Mouse (Mus musculus) heart, postnatal 4 days (tissue): ENCODE results near the gene Hspb11. TPM values are rescaled to one million over a fixed set of nuclear protein-coding genes. Genes with fewer than 3 reads are reported as not detected.

ENCODE experiments used
- DNase-seq: peaks from one replicate; pipeline ENCODE4 v3.0.0; 2021
- total RNA-seq, 2 experiments: library from RNA; stranded (reverse); gene quantifications; 2 replicates each; pipeline ENCODE4 v1.2.3; 2021

Hspb11 gene
- total RNA-seq, 2 experiments from 2014 or later, result 16.1 to 18.4 TPM

GRCm38 (mm10) chr4:107250494-107250893, 2.9 kb upstream of the Hspb11 start:
- DNase-seq, result peak; percentile 43

- no peak for DNase-seq
Measured at GRCm38 (mm10) chr4:107252522-107252921, 871 bp upstream of the Hspb11 start.

- DNase-seq, result no peak
Measured at GRCm38 (mm10) chr4:107254414-107254813, 1.0 kb downstream of the Hspb11 start.

- DNase-seq, result no peak
Measured at GRCm38 (mm10) chr4:107260001-107260400, 6.6 kb downstream of the Hspb11 start.

DNA sequence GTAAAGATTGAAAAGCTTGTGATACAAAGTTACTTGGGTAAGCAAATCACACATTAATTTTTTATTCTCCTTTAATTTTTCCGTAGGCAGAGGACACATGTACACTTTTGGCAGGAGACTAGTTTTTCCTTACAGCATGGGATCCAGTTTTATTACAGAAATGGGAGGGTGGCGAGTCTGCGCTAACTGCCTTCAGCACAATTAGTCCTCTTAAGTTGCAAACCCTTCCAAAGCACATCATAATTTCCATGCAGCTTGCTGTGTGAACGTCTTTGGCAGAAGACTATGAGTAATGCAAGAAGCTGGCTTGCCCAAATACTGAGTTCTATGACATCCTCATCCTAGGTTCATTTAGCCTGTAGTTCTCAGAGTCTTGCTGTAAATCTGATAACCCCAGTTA, 20.3 kb downstream of the Hspb11 start:
- no peak for DNase-seq

- DNase-seq, result no peak
Measured at GRCm38 (mm10) chr4:107274511-107274910, 21.1 kb downstream of the Hspb11 start.

- no peak for DNase-seq
Measured at GRCm38 (mm10) chr4:107278188-107278707, 24.9 kb downstream of the Hspb11 start.

- no peak for DNase-seq
Measured at GRCm38 (mm10) chr4:107280843-107281475, 27.6 kb downstream of the Hspb11 start.

DNA sequence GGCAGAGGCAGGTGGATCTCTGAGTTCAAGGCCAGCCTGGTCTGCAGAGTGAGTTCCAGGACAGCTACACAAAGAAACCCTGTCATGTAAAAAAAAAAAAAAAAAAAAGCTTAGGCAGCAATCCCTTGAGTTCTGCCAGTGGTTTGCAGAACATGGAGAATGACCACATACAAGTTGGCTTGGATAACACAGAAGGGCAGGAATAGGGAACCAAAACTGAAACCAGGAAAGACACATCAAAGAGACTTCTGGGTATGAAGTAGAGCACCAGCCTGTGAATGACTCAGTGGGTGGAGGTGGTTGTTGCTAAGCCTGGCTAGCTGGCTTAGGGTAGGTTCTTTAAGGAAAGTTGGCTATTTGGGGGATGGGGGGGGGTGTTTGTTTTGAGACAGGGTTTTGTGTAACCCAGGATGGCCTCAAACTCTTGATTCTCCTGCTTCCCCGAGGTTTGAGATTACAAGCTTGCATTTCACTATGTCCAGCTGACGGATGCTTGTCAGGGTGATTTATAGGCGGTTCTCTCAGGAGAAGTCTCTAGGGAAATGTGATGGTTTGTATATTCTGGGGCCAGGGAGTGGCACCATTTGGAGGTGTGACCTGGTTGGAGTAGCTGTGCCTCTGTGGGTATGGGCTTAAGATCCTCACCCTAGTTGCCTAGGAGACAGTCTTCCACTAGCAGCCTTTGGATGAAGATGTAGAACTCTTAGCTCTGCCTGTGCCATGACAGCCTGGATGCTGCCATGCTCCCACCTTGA, 32.2 kb downstream of the Hspb11 start:
- no peak for DNase-seq

- no peak for DNase-seq
Measured at GRCm38 (mm10) chr4:107286386-107286785, 33.0 kb downstream of the Hspb11 start.

- DNase-seq, result no peak
Measured at GRCm38 (mm10) chr4:107287517-107287916, 34.1 kb downstream of the Hspb11 start.

DNA sequence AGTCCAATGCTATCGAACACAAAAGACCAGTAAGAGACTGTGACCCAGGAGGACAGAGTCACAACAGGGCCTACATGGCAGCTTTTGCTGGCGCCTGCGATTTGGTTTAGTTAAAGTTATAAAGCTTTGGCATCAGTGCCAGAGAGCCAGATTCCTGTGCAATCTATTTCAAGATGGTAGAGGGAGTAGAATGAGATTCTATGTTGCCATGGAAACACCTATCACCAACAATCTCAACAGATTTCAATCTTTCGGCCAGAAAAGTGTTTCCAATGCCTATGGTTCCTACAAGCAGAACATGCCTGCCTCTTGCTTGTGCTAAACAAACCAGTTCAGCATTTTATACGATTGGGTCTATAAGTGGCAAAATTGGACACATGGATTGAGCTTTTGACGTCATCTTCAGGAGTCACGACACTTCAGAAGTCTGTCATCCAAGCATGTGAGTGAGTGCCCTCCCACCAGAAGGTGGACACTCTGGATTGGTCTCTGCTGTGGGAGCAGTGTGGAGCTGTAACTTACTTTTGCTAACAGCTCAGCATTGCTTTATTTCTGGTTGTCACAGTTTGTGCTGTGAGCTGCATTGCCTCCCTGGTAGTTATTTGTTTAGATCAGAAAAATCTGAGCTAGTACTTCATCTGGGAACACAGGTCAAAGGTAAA, 38.3 kb downstream of the Hspb11 start:
- no peak for DNase-seq

DNA sequence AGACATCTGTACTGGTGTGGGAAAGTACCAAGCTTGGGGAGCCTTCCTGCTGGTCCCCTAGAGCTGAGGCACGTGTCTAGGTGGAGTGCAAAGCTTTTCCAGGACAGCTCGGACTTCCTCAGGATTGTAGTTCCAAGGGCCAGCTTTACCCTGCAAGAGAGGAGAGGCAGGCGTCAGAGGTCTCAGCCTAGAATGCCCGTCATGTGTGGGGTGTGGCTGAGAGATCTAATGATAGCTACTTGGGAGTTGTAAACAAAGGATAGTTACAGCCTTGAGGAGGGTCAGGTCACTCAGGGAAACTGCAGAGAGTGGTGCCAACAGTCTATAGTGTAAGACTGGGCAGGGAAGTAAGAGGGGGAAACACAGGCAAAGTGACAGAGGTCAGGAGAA, 38.9 kb downstream of the Hspb11 start:
- DNase-seq, result no peak

DNA sequence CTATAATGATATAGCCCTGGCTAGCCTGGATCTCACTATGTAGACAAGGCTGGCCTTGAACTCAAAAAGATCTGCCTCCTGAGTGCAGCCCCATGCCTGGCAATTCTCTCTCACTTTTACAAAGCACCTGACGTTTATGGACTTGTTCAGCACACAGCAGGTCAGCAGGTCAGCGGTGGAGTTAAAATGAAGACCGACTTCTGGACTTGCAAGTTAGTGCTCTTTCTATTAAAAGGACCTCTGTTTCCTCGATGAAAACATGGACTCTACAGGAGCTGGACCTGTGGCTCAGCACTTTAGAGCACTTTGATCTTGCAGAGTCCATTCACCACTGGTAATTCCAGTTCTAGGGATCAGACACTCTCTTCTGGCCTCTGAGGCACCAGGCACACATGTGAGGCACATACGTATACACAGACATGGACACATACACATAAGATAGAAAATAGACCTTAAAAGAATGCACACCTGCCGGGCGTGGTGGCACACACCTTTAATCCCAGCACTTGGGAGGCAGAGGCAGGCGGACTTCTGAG, 44.7 kb downstream of the Hspb11 start:
- DNase-seq, result no peak

- no peak for DNase-seq
Measured at GRCm38 (mm10) chr4:107299779-107300340, 46.5 kb downstream of the Hspb11 start.

DNA sequence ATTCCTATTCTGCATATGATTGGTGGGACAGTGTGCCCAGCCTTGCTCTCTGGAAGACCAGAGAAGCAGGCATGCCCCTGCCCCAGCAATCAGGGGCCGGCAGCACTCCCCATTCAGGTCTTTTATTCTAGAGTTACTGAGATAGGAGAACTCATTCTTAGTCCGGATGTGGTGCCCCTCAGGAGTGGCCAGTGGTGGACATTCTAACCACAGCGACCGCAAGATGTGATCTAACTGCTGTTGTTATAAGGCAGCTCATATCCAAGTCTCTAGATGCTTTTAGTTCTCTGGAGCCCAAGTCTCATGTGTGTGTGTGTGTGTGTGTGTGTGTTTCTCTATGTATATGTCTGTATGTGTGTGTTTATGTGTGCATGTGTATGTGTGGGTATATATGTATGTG, 47.0 kb downstream of the Hspb11 start:
- no peak for DNase-seq

- no peak for DNase-seq
Measured at GRCm38 (mm10) chr4:107300902-107301555, 47.6 kb downstream of the Hspb11 start.

DNA sequence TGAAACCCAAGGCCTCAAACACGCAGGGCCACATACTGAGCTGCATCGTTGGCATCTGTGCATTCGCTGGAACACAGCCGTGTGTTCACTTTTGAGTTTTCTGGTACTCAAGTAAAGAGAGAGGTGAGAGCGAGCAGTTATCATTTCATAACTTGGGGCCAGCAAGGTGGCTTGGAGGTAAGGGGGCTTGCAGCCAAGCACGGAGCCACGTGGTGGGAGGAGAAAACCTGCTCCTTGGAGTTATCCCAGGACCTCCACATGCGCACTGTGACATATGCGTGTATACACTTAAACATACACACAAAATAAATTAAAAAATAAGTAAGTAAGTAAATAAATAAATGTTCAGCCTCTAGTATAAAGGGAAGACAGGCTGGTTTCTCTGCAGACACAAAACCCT, 48.8 kb downstream of the Hspb11 start:
- no peak for DNase-seq

DNA sequence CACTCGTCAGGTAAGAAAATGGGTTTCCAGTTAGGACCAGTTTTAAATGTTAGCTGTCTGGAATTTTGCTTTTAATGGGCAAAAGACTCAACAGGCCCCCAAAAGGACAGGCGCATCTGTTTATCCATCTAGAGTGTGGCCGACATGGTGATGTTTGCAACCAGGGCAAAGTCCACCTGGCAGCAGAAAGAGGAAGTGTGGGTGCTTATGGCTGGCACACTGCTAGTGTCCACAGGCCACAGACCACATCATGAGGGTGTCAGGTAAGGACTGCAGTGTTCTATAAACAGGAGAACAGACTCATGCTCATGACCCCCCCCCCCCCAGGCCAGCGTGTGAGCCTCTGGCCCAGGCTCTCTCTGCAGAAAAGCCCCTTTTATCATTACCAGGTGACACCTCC, 49.4 kb downstream of the Hspb11 start:
- DNase-seq, result no peak

DNA sequence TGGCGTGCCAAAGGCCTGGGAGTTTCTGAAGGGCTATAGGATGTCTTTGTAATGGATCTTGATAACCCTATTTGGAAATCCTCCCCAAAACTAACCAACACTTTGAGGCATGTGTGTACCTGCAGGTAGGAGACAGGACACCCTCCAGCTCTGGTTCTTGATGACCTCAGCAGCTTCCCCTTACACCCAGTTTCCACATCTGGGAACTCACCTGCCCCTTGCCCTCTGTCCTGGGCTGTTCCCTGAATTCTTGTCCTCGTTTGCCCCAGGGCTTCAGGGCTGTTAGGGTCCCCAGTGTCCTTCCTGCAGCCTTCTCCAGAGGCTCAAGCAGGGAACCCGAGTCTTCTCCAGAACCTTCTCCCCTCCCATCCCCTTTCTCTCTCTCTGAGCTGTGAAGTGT, 50.1 kb downstream of the Hspb11 start:
- no peak for DNase-seq

- DNase-seq, result no peak
Measured at GRCm38 (mm10) chr4:107306966-107307365, 53.6 kb downstream of the Hspb11 start, which contains the start of gene Dio1. Dio1 (minus strand) TSS chr4:107307169.
